Mouse (Mus musculus): ENCODE measurements around the gene Ntn4.

DNA sequence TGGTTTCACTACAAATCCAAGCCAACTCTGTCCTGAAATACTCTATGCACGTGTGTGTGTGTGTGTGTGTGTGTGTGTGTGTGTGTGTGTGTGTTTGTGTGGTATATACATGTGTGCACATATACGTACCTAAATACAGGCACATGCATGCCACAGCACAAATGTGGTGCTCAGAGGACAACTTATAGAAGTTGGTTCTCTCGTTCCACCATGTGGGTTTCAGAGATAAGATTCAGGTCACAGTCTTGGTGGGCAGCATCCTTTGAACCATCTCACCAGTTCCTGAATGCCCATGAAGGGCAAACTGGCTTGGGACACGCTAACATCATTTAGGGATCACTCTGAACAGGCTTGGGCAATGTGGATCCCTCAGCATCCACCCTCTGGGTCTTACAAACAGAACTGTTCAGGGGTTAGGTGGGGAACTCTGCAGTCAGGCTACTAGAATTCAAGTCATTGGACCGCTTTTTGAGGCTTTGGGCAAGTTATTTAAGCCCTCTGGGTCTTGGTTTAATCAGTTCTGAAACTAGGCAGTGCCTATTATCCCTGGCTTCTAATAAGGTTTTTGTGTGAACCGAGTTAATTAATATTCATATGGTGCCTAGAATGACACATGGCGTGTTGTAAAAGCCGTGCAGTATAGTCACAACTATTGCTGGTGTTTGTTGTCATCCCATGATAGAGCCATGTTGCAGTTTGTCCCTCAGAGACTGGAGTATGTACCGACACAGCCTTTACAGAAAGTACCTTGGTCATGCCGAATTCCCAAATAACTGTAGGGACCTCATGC lies 59.4 kb downstream of the Ntn4 start:
- TF ChIP-seq POLR2A (IDR thresholded peaks at IDR 0.05; ENCODE audit: insufficient read depth, low read depth, low read length) (no peak), CTCF (IDR thresholded peaks at IDR 0.05) (no peak)
